Comparison of ENCODE assay signal across 8 mouse cellular contexts in genomic region chr2:10825278-10826133, GRCm38 (mm10).
DNase-seq lines count a peak whose midpoint lies in the region; ATAC-seq lines count a peak whose summit lies in the region.

No protein-coding gene starts in this region.

- no peak for ATAC-seq in erythroblast, adult 5-6 weeks (replicated peaks; ENCODE audit: low FRiP score, poor library complexity, severe bottlenecking)
- peak; percentile 74; the same call in 1 of the 2 replicates for ATAC-seq in intestine, embryonic 16.5 days
- ATAC-seq in megakaryocyte-erythroid progenitor cell, adult 5-6 weeks (replicated peaks; ENCODE audit: low FRiP score, low TSS enrichment, poor library complexity, severe bottlenecking) = peak; percentile 94

- no peaks in the 10 kb centered on the region for H3K9me3 ChIP-seq in erythroblast, embryonic 14.5 days (ENCODE audit: control insufficient read depth, low read length)
- H3K9me3 ChIP-seq in intestine, embryonic 16.5 days (ENCODE audit: control insufficient read depth, low read length) = no peaks in the 10 kb centered on the region

- H3K27me3 ChIP-seq in erythroblast, embryonic 14.5 days (ENCODE audit: control insufficient read depth) = no peaks in the 10 kb centered on the region
- H3K27me3 ChIP-seq in intestine, embryonic 16.5 days (replicated peaks; ENCODE audit: control insufficient read depth, insufficient read depth, low read length) = no peaks in the 10 kb centered on the region

- 27% methylated on average over 29 of the region's 29 CpGs for WGBS in intestine, embryonic 16.5 days

- intact Hi-C loops in left cerebral cortex, postnatal 25 days (cut with DNase I) = loop anchor here (1.0 to 10.0 kb wide), 5 partner anchors 8 to 453 kb away; partner anchors contain the start of gene Sfmbt2

- peak overlapping the region; percentile 59; the same call in 1 of the 2 replicates for H3K9ac ChIP-seq in intestine, embryonic 16.5 days (ENCODE audit: low read depth, low read length)

- H3K4me2 ChIP-seq in intestine, embryonic 16.5 days (ENCODE audit: low read depth, low read length) = peak overlapping the region; percentile 49

- DNase-seq in cerebellum, postnatal 4 days (ENCODE audit: low spot score in 2 of 2) = peak; percentile 41 to 61
- DNase-seq in gastrocnemius, postnatal 25 days = peak; percentile 38
- DNase-seq in left cerebral cortex, postnatal 25 days (ENCODE audit: low spot score in 2 of 2) = peak; percentile 52 to 62
- DNase-seq in right cerebral cortex, postnatal 25 days = peak; percentile 49

- no peak overlapping the region for H3K27ac ChIP-seq in intestine, embryonic 16.5 days (ENCODE audit: low read length)

- H3K36me3 ChIP-seq in erythroblast, embryonic 14.5 days (ENCODE audit: control insufficient read depth) = no peaks in the 10 kb centered on the region
- H3K36me3 ChIP-seq in intestine, embryonic 16.5 days (ENCODE audit: control insufficient read depth, insufficient read depth, low read length) = no peaks in the 10 kb centered on the region

- no peaks in the 10 kb centered on the region for H3K4me1 ChIP-seq in erythroblast, embryonic 14.5 days (ENCODE audit: control insufficient read depth)
- H3K4me1 ChIP-seq in intestine, embryonic 16.5 days (ENCODE audit: control insufficient read depth, insufficient read depth, low read length) = no peaks in the 10 kb centered on the region

- H3K4me3 ChIP-seq in erythroblast, embryonic 14.5 days (replicated peaks) = peak overlapping the region; percentile 35
- H3K4me3 ChIP-seq in intestine, embryonic 16.5 days (ENCODE audit: low read length) = peak overlapping the region; percentile 46
